Mouse (Mus musculus): ENCODE results near the gene Kbtbd4. TPM values are rescaled to one million over a fixed set of nuclear protein-coding genes. Genes with fewer than 3 reads are reported as not detected.

Gene Kbtbd4
- polyA plus RNA-seq (2014; fragmentation: Nextera tagmentation; extraction: Ambion mirVana): 26.3 and 32.4 TPM in 2 replicates

DNA sequence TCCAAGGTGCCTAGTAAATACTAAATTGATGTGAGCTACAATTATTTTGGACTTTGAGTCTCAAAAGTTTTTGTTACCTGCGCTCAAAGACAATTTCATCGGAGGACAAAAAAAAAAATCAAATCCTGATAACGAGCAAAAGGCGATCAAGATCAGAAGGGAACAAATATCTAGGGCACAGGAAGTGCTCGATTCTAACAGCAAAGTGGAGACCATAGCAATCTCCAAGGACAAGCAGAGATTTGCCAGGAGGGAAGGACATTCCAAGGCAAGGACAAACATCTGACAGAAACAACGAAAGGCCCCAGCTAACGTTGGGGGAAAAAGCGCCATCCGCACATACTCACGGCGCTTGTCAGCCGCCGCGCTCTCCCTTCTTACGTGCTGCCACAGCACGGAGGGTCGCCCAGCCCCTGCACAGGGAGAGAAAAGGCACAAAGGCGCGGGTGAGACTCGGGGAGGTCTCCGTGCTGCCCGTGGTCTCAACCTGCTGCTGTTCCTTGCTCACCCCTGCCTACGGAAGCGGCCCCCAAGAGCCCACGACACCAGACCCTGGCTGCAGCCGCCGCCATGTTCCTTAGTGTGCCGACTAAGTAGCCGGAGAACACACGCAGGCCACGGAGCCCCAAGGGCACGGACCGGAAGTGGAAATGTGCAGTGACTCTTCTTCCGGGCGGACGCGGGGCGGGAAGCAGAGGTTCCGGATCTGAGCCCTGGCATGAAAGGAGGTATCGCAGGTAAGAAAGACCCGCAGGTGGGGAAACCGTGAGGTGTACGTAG lies at the start of gene Kbtbd4, which contains the start of gene Ndufs3:
TSS of gene Kbtbd4 (plus strand) at position 665 of the 780 bp plus-strand sequence.
TSS of gene Ndufs3 (minus strand) at position 752 of the 780 bp plus-strand sequence.
- DNase-seq (ENCODE audit: low spot score) (peak; percentile 97), ATAC-seq (replicated peaks; ENCODE audit: low FRiP score, low TSS enrichment, low read depth) (peak; percentile 96)
- H3K4me2 ChIP-seq (ENCODE audit: low read length): peak within 1 kb of the TSS; percentile 87
- no peaks in the 10 kb centered on the region for H3K9me3 ChIP-seq (ENCODE audit: control insufficient read depth, low read length)
- H3K9ac ChIP-seq (ENCODE audit: low read length): peak within 1 kb of the TSS; percentile 92
- peak within 1 kb of the TSS; percentile 79 for H3K4me3 ChIP-seq (ENCODE audit: low read depth, low read length)
- peaks cover 52% of the 10 kb centered on the region for H3K36me3 ChIP-seq (ENCODE audit: control insufficient read depth, insufficient read depth, low read length)
- peaks cover 20% of the 10 kb centered on the region for H3K4me1 ChIP-seq (replicated peaks; ENCODE audit: control insufficient read depth, insufficient read depth, low read length)
- under 1% methylated on average over 43 of the region's 43 CpGs for WGBS
- H3K27me3 ChIP-seq (replicated peaks; ENCODE audit: control insufficient read depth, insufficient read depth, low read length): no peaks in the 10 kb centered on the region
- peak within 1 kb of the TSS; percentile 82 for H3K27ac ChIP-seq (ENCODE audit: low read depth)

DNA sequence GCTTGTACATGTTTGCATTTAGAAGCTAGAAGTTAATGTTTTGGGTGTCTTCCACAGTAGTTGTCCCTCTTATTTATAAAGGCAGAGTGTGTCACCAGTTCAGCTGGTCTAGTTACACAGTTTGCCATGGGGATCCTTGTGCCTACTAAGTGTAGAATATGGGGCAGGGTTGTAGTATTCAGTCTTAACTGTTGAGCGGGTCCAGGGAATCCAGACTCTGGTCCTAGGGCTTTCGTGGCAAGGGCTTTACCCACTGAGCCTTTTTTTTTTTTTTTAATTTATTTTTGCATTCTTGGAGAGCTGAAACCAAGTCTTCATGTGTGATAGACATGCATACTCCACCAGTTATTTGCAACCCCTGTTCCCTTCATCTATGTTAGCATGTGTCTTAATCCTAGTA lies 43.1 kb upstream of the Kbtbd4 start:
- 100% methylated on average over 2 of the region's 2 CpGs for WGBS
- H3K4me1 ChIP-seq (replicated peaks; ENCODE audit: control insufficient read depth, insufficient read depth, low read length): no peaks in the 10 kb centered on the region
- H3K9me3 ChIP-seq (ENCODE audit: control insufficient read depth, low read length): no peaks in the 10 kb centered on the region
- H3K9ac ChIP-seq (ENCODE audit: low read length): no peak overlapping the region
- H3K4me3 ChIP-seq (ENCODE audit: low read depth, low read length): no peak overlapping the region
- no peaks in the 10 kb centered on the region for H3K27me3 ChIP-seq (replicated peaks; ENCODE audit: control insufficient read depth, insufficient read depth, low read length)
- H3K4me2 ChIP-seq (ENCODE audit: low read length): no peak overlapping the region
- no peak for DNase-seq (ENCODE audit: low spot score)
- no peak overlapping the region for H3K27ac ChIP-seq (ENCODE audit: low read depth)
- no peak for ATAC-seq (replicated peaks; ENCODE audit: low FRiP score, low TSS enrichment, low read depth)
- peaks cover 91% of the 10 kb centered on the region for H3K36me3 ChIP-seq (ENCODE audit: control insufficient read depth, insufficient read depth, low read length)

- H3K36me3 ChIP-seq (ENCODE audit: control insufficient read depth, insufficient read depth, low read length): peaks cover 89% of the 10 kb centered on the region
- no peaks in the 10 kb centered on the region for H3K27me3 ChIP-seq (replicated peaks; ENCODE audit: control insufficient read depth, insufficient read depth, low read length)
- no peak overlapping the region for H3K4me3 ChIP-seq (ENCODE audit: low read depth, low read length)
- H3K4me2 ChIP-seq (ENCODE audit: low read length): no peak overlapping the region
- H3K27ac ChIP-seq (ENCODE audit: low read depth): no peak overlapping the region
- DNase-seq (ENCODE audit: low spot score): no peak
- H3K9ac ChIP-seq (ENCODE audit: low read length): no peak overlapping the region
- H3K9me3 ChIP-seq (ENCODE audit: control insufficient read depth, low read length): no peaks in the 10 kb centered on the region
- no peak for ATAC-seq (replicated peaks; ENCODE audit: low FRiP score, low TSS enrichment, low read depth)
- no peaks in the 10 kb centered on the region for H3K4me1 ChIP-seq (replicated peaks; ENCODE audit: control insufficient read depth, insufficient read depth, low read length)
These were observed 40.4 kb upstream of the Kbtbd4 start for GRCm38 (mm10) chr2:90864184-90864583.

- H3K27me3 ChIP-seq (replicated peaks; ENCODE audit: control insufficient read depth, insufficient read depth, low read length): no peaks in the 10 kb centered on the region
- ATAC-seq (replicated peaks; ENCODE audit: low FRiP score, low TSS enrichment, low read depth) (peak; percentile 86), DNase-seq (ENCODE audit: low spot score) (peak; percentile 85)
- H3K4me3 ChIP-seq (ENCODE audit: low read depth, low read length): no peak overlapping the region
- 25% methylated on average over 3 of the region's 3 CpGs for WGBS
- no peak overlapping the region for H3K4me2 ChIP-seq (ENCODE audit: low read length)
- H3K36me3 ChIP-seq (ENCODE audit: control insufficient read depth, insufficient read depth, low read length): peaks cover 66% of the 10 kb centered on the region
- H3K27ac ChIP-seq (ENCODE audit: low read depth): no peak overlapping the region
- no peak overlapping the region for H3K9ac ChIP-seq (ENCODE audit: low read length)
- no peaks in the 10 kb centered on the region for H3K9me3 ChIP-seq (ENCODE audit: control insufficient read depth, low read length)
- peaks cover 18% of the 10 kb centered on the region for H3K4me1 ChIP-seq (replicated peaks; ENCODE audit: control insufficient read depth, insufficient read depth, low read length)
These were observed 38.0 kb upstream of the Kbtbd4 start for GRCm38 (mm10) chr2:90866524-90866923.

DNA sequence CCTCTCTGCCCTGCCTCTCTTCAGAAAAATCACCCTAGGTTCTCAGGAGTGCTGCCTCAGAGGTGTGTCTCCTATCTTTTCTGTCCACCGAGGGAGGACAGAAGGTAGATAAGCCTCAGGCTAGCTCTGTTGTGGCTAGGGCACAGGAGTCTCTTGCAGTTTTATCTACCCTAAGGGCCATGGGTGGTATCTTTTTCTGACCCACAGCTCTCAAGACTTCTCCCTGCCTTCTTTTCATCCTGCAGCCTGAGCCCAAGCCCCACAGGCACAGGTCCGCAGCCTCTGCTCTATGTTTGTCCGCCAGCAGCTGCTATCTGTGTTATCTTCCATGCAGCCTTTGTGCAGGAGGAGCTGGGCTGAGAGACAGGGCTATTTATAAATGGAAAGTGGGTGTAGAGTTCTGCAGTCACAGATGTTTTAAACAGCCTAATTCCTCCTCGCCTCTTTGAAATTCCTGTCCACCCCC lies 34.4 kb upstream of the Kbtbd4 start:
- Histone ChIP-seq H3K27me3 (replicated peaks; ENCODE audit: control insufficient read depth, insufficient read depth, low read length) (no peaks in the 10 kb centered on the region), H3K4me3 (ENCODE audit: low read depth, low read length) (no peak overlapping the region), H3K9me3 (ENCODE audit: control insufficient read depth, low read length) (no peaks in the 10 kb centered on the region), H3K4me1 (replicated peaks; ENCODE audit: control insufficient read depth, insufficient read depth, low read length) (peaks cover 18% of the 10 kb centered on the region), H3K36me3 (ENCODE audit: control insufficient read depth, insufficient read depth, low read length) (peaks cover 29% of the 10 kb centered on the region), H3K4me2 (ENCODE audit: low read length) (no peak overlapping the region), H3K9ac (ENCODE audit: low read length) (0 out of 2 replicates have a peak overlapping the region, but pooled peaks have one; percentile 11), H3K27ac (ENCODE audit: low read depth) (no peak overlapping the region)
- no peak for DNase-seq (ENCODE audit: low spot score)
- ATAC-seq (replicated peaks; ENCODE audit: low FRiP score, low TSS enrichment, low read depth): 0 out of 2 replicates have a peak, but pooled peaks have one; percentile 24
- WGBS: 9% methylated on average over 4 of the region's 4 CpGs

GRCm38 (mm10) chr2:90871180-90871961 lies 33.2 kb upstream of the Kbtbd4 start:
- no peak overlapping the region for H3K4me2 ChIP-seq (ENCODE audit: low read length)
- H3K4me1 ChIP-seq (replicated peaks; ENCODE audit: control insufficient read depth, insufficient read depth, low read length): peaks cover 18% of the 10 kb centered on the region
- DNase-seq (ENCODE audit: low spot score) (no peak), ATAC-seq (replicated peaks; ENCODE audit: low FRiP score, low TSS enrichment, low read depth) (no peak)
- no peak overlapping the region for H3K4me3 ChIP-seq (ENCODE audit: low read depth, low read length)
- H3K36me3 ChIP-seq (ENCODE audit: control insufficient read depth, insufficient read depth, low read length): peaks cover 19% of the 10 kb centered on the region
- no peak overlapping the region for H3K27ac ChIP-seq (ENCODE audit: low read depth)
- no peak overlapping the region for H3K9ac ChIP-seq (ENCODE audit: low read length)
- 70% methylated on average over 8 of the region's 8 CpGs for WGBS
- H3K9me3 ChIP-seq (ENCODE audit: control insufficient read depth, low read length): no peaks in the 10 kb centered on the region
- H3K27me3 ChIP-seq (replicated peaks; ENCODE audit: control insufficient read depth, insufficient read depth, low read length): no peaks in the 10 kb centered on the region

DNA sequence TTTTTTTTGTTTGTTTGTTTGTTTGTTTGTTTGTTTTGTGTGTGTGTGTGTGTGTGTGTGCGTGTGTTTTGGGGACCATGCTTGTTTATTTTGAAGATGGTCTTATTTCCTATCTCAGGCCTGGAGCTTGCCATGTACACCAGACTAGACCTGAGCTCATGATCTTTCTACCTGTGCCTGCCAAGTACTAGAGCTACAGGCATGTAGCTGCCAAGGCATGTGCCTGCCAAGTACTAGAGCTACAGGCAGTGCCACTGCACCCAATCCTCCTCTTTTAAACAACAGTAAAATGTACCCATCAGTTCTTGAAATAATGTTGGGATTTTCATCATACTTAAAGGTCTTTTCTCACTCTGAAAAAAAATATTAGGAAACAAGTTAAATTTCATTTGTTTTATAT lies 30.5 kb upstream of the Kbtbd4 start:
- WGBS: 75% methylated on average over 1 of the region's 1 CpGs
- H3K27me3 ChIP-seq (replicated peaks; ENCODE audit: control insufficient read depth, insufficient read depth, low read length): no peaks in the 10 kb centered on the region
- no peaks in the 10 kb centered on the region for H3K36me3 ChIP-seq (ENCODE audit: control insufficient read depth, insufficient read depth, low read length)
- H3K9ac ChIP-seq (ENCODE audit: low read length): no peak overlapping the region
- no peaks in the 10 kb centered on the region for H3K9me3 ChIP-seq (ENCODE audit: control insufficient read depth, low read length)
- DNase-seq (ENCODE audit: low spot score) (no peak), ATAC-seq (replicated peaks; ENCODE audit: low FRiP score, low TSS enrichment, low read depth) (no peak)
- H3K4me2 ChIP-seq (ENCODE audit: low read length): no peak overlapping the region
- no peak overlapping the region for H3K4me3 ChIP-seq (ENCODE audit: low read depth, low read length)
- peaks cover 18% of the 10 kb centered on the region for H3K4me1 ChIP-seq (replicated peaks; ENCODE audit: control insufficient read depth, insufficient read depth, low read length)
- H3K27ac ChIP-seq (ENCODE audit: low read depth): no peak overlapping the region

GRCm38 (mm10) chr2:90875239-90875638 lies 29.3 kb upstream of the Kbtbd4 start:
- H3K4me3 ChIP-seq (ENCODE audit: low read depth, low read length): no peak overlapping the region
- no peaks in the 10 kb centered on the region for H3K27me3 ChIP-seq (replicated peaks; ENCODE audit: control insufficient read depth, insufficient read depth, low read length)
- DNase-seq (ENCODE audit: low spot score) (no peak), ATAC-seq (replicated peaks; ENCODE audit: low FRiP score, low TSS enrichment, low read depth) (no peak)
- H3K4me2 ChIP-seq (ENCODE audit: low read length): no peak overlapping the region
- peaks cover 11% of the 10 kb centered on the region for H3K4me1 ChIP-seq (replicated peaks; ENCODE audit: control insufficient read depth, insufficient read depth, low read length)
- no peak overlapping the region for H3K9ac ChIP-seq (ENCODE audit: low read length)
- no peaks in the 10 kb centered on the region for H3K9me3 ChIP-seq (ENCODE audit: control insufficient read depth, low read length)
- H3K36me3 ChIP-seq (ENCODE audit: control insufficient read depth, insufficient read depth, low read length): no peaks in the 10 kb centered on the region
- WGBS: 67% methylated on average over 2 of the region's 2 CpGs
- no peak overlapping the region for H3K27ac ChIP-seq (ENCODE audit: low read depth)
